Mouse (Mus musculus): ENCODE measurements around the gene Ccdc191. TPM values are rescaled to one million over a fixed set of nuclear protein-coding genes. Genes with fewer than 3 reads are reported as not detected.

The Ccdc191 gene
- polyA plus RNA-seq, 1 experiment from 2014 or later: 9.8 TPM

GRCm38 (mm10) chr16:43933041-43933440 lies 43.4 kb downstream of the Ccdc191 start:
- 77% methylated on average over 6 of the region's 6 CpGs for WGBS

GRCm38 (mm10) chr16:43934856-43935255 lies 45.3 kb downstream of the Ccdc191 start:
- no peak overlapping the region for H3K27ac ChIP-seq
- H3K4me2 ChIP-seq: no peak overlapping the region
- no peaks in the 10 kb centered on the region for H3K4me1 ChIP-seq
- H3K36me3 ChIP-seq: no peaks in the 10 kb centered on the region
- no peak overlapping the region for H3K4me3 ChIP-seq
- no peak overlapping the region for H3K9ac ChIP-seq
- no peak for ATAC-seq (ENCODE audit: insufficient number of reproducible peaks, low FRiP score, low TSS enrichment, low read depth)
- WGBS: 67% methylated on average over 8 of the region's 8 CpGs
- no peaks in the 10 kb centered on the region for H3K9me3 ChIP-seq
- H3K27me3 ChIP-seq: no peaks in the 10 kb centered on the region

More at GRCm38 (mm10) chr16:43933041-43933440, 43.4 kb downstream of the Ccdc191 start:
- Histone ChIP-seq H3K9me3 (no peaks in the 10 kb centered on the region), H3K4me1 (no peaks in the 10 kb centered on the region), H3K27me3 (no peaks in the 10 kb centered on the region), H3K4me2 (no peak overlapping the region), H3K4me3 (no peak overlapping the region), H3K36me3 (no peaks in the 10 kb centered on the region), H3K9ac (no peak overlapping the region), H3K27ac (no peak overlapping the region)
- ATAC-seq (ENCODE audit: insufficient number of reproducible peaks, low FRiP score, low TSS enrichment, low read depth): no peak

GRCm38 (mm10) chr16:43935367-43935766 lies 45.8 kb downstream of the Ccdc191 start:
- H3K9ac ChIP-seq: no peak overlapping the region
- H3K4me2 ChIP-seq: no peak overlapping the region
- no peaks in the 10 kb centered on the region for H3K27me3 ChIP-seq
- ATAC-seq (ENCODE audit: insufficient number of reproducible peaks, low FRiP score, low TSS enrichment, low read depth): no peak
- no peaks in the 10 kb centered on the region for H3K9me3 ChIP-seq
- H3K36me3 ChIP-seq: no peaks in the 10 kb centered on the region
- WGBS: 53% methylated on average over 3 of the region's 3 CpGs
- H3K4me1 ChIP-seq: no peaks in the 10 kb centered on the region
- H3K4me3 ChIP-seq: no peak overlapping the region
- H3K27ac ChIP-seq: no peak overlapping the region

GRCm38 (mm10) chr16:43935892-43936291 lies 46.3 kb downstream of the Ccdc191 start:
- Histone ChIP-seq H3K4me1 (no peaks in the 10 kb centered on the region), H3K27ac (no peak overlapping the region), H3K27me3 (no peaks in the 10 kb centered on the region), H3K4me2 (no peak overlapping the region), H3K4me3 (no peak overlapping the region), H3K9ac (no peak overlapping the region), H3K9me3 (no peaks in the 10 kb centered on the region), H3K36me3 (no peaks in the 10 kb centered on the region)
- no peak for ATAC-seq (ENCODE audit: insufficient number of reproducible peaks, low FRiP score, low TSS enrichment, low read depth)
- 58% methylated on average over 3 of the region's 3 CpGs for WGBS

- Histone ChIP-seq H3K4me1 (no peaks in the 10 kb centered on the region), H3K9ac (no peak overlapping the region), H3K9me3 (no peaks in the 10 kb centered on the region), H3K4me3 (no peak overlapping the region), H3K36me3 (no peaks in the 10 kb centered on the region), H3K27me3 (no peaks in the 10 kb centered on the region), H3K27ac (no peak overlapping the region), H3K4me2 (no peak overlapping the region)
- WGBS: 45% methylated on average over 4 of the region's 4 CpGs
- no peak for ATAC-seq (ENCODE audit: insufficient number of reproducible peaks, low FRiP score, low TSS enrichment, low read depth)
These were observed 51.2 kb downstream of the Ccdc191 start for GRCm38 (mm10) chr16:43940846-43941245.

- Histone ChIP-seq H3K4me1 (no peaks in the 10 kb centered on the region), H3K36me3 (no peaks in the 10 kb centered on the region), H3K9me3 (no peaks in the 10 kb centered on the region), H3K4me3 (no peak overlapping the region), H3K4me2 (no peak overlapping the region), H3K9ac (no peak overlapping the region), H3K27ac (no peak overlapping the region), H3K27me3 (no peaks in the 10 kb centered on the region)
- WGBS: 74% methylated on average over 3 of the region's 3 CpGs
- ATAC-seq (ENCODE audit: insufficient number of reproducible peaks, low FRiP score, low TSS enrichment, low read depth): no peak
These were observed 55.8 kb downstream of the Ccdc191 start for GRCm38 (mm10) chr16:43945351-43945750.

- H3K4me2 ChIP-seq: no peak overlapping the region
- no peak overlapping the region for H3K4me3 ChIP-seq
- ATAC-seq (ENCODE audit: insufficient number of reproducible peaks, low FRiP score, low TSS enrichment, low read depth): no peak
- no peak overlapping the region for H3K9ac ChIP-seq
- no peaks in the 10 kb centered on the region for H3K27me3 ChIP-seq
- H3K4me1 ChIP-seq: no peaks in the 10 kb centered on the region
- no peaks in the 10 kb centered on the region for H3K9me3 ChIP-seq
- H3K36me3 ChIP-seq: no peaks in the 10 kb centered on the region
- WGBS: 52% methylated on average over 3 of the region's 3 CpGs
- no peak overlapping the region for H3K27ac ChIP-seq
These were observed 56.3 kb downstream of the Ccdc191 start for GRCm38 (mm10) chr16:43945869-43946268.

- no peak overlapping the region for H3K4me3 ChIP-seq
- H3K4me1 ChIP-seq: no peaks in the 10 kb centered on the region
- no peak overlapping the region for H3K27ac ChIP-seq
- no peak for ATAC-seq (ENCODE audit: insufficient number of reproducible peaks, low FRiP score, low TSS enrichment, low read depth)
- WGBS: 64% methylated on average over 4 of the region's 4 CpGs
- no peaks in the 10 kb centered on the region for H3K27me3 ChIP-seq
- no peaks in the 10 kb centered on the region for H3K9me3 ChIP-seq
- no peak overlapping the region for H3K4me2 ChIP-seq
- H3K9ac ChIP-seq: no peak overlapping the region
- no peaks in the 10 kb centered on the region for H3K36me3 ChIP-seq
These were observed 62.0 kb downstream of the Ccdc191 start for GRCm38 (mm10) chr16:43951591-43951990.

GRCm38 (mm10) chr16:43954913-43955312 lies 65.3 kb downstream of the Ccdc191 start:
- 69% methylated on average over 6 of the region's 6 CpGs for WGBS
- no peak for ATAC-seq (ENCODE audit: insufficient number of reproducible peaks, low FRiP score, low TSS enrichment, low read depth)

GRCm38 (mm10) chr16:43958038-43958437 lies 68.4 kb downstream of the Ccdc191 start:
- Histone ChIP-seq H3K4me3 (no peak overlapping the region), H3K9ac (no peak overlapping the region), H3K4me1 (no peaks in the 10 kb centered on the region), H3K27ac (no peak overlapping the region), H3K9me3 (no peaks in the 10 kb centered on the region), H3K27me3 (no peaks in the 10 kb centered on the region), H3K36me3 (no peaks in the 10 kb centered on the region; the same call in 1 of the 2 replicates), H3K4me2 (no peak overlapping the region)
- WGBS: 43% methylated on average over 4 of the region's 4 CpGs
- no peak for ATAC-seq (ENCODE audit: insufficient number of reproducible peaks, low FRiP score, low TSS enrichment, low read depth)

More at GRCm38 (mm10) chr16:43954913-43955312, 65.3 kb downstream of the Ccdc191 start:
- Histone ChIP-seq H3K4me2 (no peak overlapping the region), H3K27ac (no peak overlapping the region), H3K9ac (no peak overlapping the region), H3K4me3 (no peak overlapping the region), H3K9me3 (no peaks in the 10 kb centered on the region), H3K36me3 (no peaks in the 10 kb centered on the region; the same call in 1 of the 2 replicates), H3K4me1 (no peaks in the 10 kb centered on the region), H3K27me3 (no peaks in the 10 kb centered on the region)

GRCm38 (mm10) chr16:43963291-43963690 lies 73.7 kb downstream of the Ccdc191 start:
- no peak for ATAC-seq (ENCODE audit: insufficient number of reproducible peaks, low FRiP score, low TSS enrichment, low read depth)
- no peak overlapping the region for H3K27ac ChIP-seq
- no peak overlapping the region for H3K9ac ChIP-seq
- no peaks in the 10 kb centered on the region for H3K27me3 ChIP-seq
- H3K9me3 ChIP-seq: no peaks in the 10 kb centered on the region
- WGBS: 89% methylated on average over 9 of the region's 9 CpGs
- H3K4me3 ChIP-seq: no peak overlapping the region
- no peaks in the 10 kb centered on the region for H3K4me1 ChIP-seq
- no peaks in the 10 kb centered on the region for H3K36me3 ChIP-seq
- H3K4me2 ChIP-seq: no peak overlapping the region

GRCm38 (mm10) chr16:43963780-43964179 lies 74.2 kb downstream of the Ccdc191 start:
- 77% methylated on average over 3 of the region's 3 CpGs for WGBS
- no peak for ATAC-seq (ENCODE audit: insufficient number of reproducible peaks, low FRiP score, low TSS enrichment, low read depth)
- H3K36me3 ChIP-seq: 0 out of 2 replicates have a peak, but pooled peaks cover 3% of the 10 kb centered on the region

GRCm38 (mm10) chr16:43965781-43966389 lies 76.3 kb downstream of the Ccdc191 start:
- 76% methylated on average over 13 of the region's 13 CpGs for WGBS
- no peak overlapping the region for H3K9ac ChIP-seq
- no peak overlapping the region for H3K4me3 ChIP-seq
- no peak overlapping the region for H3K4me2 ChIP-seq
- H3K27ac ChIP-seq: no peak overlapping the region
- H3K4me1 ChIP-seq: no peaks in the 10 kb centered on the region
- no peak for ATAC-seq (ENCODE audit: insufficient number of reproducible peaks, low FRiP score, low TSS enrichment, low read depth)
- 0 out of 2 replicates have a peak, but pooled peaks cover 3% of the 10 kb centered on the region for H3K36me3 ChIP-seq
- H3K27me3 ChIP-seq: no peaks in the 10 kb centered on the region
- H3K9me3 ChIP-seq: no peaks in the 10 kb centered on the region

More at GRCm38 (mm10) chr16:43963780-43964179, 74.2 kb downstream of the Ccdc191 start:
- Histone ChIP-seq H3K9me3 (no peaks in the 10 kb centered on the region), H3K4me1 (no peaks in the 10 kb centered on the region), H3K4me3 (no peak overlapping the region), H3K9ac (no peak overlapping the region), H3K27ac (no peak overlapping the region), H3K27me3 (no peaks in the 10 kb centered on the region), H3K4me2 (no peak overlapping the region)
